Mouse (Mus musculus): ENCODE results near the gene Coro1b.

DNA sequence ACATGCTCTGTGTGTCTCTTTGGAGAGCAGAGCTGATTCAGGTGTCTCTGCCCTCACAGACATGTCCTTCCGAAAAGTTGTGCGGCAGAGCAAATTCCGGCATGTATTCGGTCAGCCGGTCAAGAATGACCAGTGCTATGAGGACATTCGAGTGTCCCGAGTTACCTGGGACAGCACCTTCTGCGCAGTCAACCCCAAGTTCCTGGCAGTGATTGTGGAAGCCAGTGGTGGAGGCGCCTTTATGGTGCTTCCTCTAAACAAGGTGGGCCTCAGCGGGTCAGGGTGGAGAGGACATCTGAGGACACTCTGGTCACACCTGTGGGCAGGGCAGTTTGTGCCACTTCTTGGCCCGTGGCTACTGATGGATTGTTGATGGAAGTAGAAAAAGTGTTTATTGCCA lies 864 bp downstream of the Coro1b start:
- TF ChIP-seq CTCF (IDR thresholded peaks at IDR 0.05; ENCODE audit: insufficient read depth, low read length) (no peak), POLR2A (IDR thresholded peaks at IDR 0.05; ENCODE audit: borderline replicate concordance, extremely low read depth, low read depth, low read length) (no peak)

All from lung, adult 2 months (tissue).